Mouse (Mus musculus) left cerebral cortex, postnatal 36 days (tissue): ENCODE data around the gene Cald1. TPM values are rescaled to one million over a fixed set of nuclear protein-coding genes. Genes with fewer than 3 reads are reported as not detected.

ENCODE experiments used
- DNase-seq, 2 experiments: peaks; one replicate each; pipeline ENCODE4 v3.0.0; 2021 to 2022; ENCODE audit warnings: low spot score in 2 of 2, mixed read lengths in 1 of 2
- intact Hi-C: fragments of 180-260 bp; cut with DNase I; formaldehyde crosslinking; loops from one replicate; pipeline ENCODE4 v1.15.1; 2025
- total RNA-seq, 2 experiments: library from RNA; stranded (reverse); gene quantifications; 2 replicates each; pipeline ENCODE4 v1.2.3; 2021

Gene Cald1
- total RNA-seq, 2 experiments from 2014 or later: 23.6 to 25.6 TPM

DNA sequence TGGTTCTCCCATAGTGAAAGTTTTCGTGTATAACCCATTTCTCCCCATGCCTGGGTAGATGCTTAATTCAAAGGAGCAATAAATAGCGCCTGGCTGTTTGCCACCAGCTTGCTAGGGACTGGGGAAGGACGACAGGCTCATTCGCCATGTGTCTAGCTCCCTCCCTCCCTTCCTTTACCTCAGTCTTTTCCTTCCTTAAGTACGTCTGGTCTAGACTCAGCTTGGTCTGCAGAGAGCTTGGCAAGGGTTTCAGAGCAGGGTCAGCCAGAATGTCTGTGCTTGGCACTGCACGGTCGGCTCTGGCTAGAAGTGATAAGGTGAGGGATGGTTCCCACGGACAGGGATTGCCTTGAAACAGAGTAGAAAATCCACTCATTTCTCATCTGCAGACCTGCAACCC lies 62.4 kb downstream of the Cald1 start:
- no peak for DNase-seq
- intact Hi-C loops: no loop called here

DNA sequence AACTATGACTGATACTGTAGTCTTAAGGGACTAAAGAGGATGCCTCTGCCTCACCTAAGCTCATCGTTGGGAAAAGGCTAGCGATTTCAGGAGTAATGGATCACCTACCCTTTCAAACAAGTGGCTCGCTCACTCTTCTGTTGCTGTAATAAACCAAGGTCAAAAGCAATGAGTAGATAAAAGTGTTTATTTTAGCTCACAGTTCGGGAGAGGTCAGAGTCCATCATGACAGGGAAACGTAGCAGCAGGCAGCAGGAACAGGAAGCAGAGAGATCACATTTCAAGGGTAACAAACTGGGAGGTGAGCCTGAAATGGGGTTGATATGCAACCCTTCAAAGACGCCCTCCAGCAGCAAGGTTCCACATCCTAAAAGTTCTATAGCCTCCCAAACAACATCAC lies 64.3 kb downstream of the Cald1 start:
- intact Hi-C loops: no loop called here
- no peak for DNase-seq

DNA sequence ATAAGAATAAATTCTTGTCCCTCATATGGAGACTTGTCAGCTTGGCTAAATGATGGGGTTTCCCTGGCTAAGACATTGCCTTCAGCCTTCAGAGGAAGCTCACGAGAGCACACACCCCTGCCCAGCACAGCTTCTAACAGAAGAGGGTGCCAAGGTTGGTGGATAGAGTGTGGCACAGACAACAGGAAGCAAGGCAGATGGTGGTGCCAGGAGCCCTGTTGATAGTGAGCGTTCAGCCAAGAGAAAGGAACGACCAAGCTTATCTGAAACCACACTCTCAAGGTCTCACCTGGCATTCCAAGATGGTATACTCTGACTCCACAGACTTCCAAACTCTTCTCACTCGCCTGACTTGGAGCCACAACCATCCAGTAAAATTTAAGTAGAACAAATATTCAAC lies 66.0 kb downstream of the Cald1 start:
- intact Hi-C loops: no loop called here
- no peak for DNase-seq

DNA sequence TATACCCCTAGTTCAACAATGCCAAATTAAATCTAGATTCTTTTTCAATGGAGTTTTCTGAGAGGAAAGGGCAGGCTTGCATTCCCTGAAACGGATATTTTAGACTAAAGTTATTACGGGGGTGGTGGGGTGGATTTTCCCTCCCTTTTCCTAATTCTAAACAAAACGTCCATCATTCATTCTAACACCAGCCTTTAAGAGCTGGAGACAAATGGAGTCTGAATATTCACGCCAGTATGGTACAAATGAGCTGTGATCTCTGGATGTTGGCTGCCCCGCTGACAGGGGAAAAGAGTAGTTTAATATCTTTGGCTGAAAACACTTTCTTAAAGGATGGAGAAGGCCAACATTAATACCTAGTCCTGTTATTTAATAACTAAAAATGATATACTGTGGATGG lies 66.4 kb downstream of the Cald1 start:
- intact Hi-C loops: no loop called here
- DNase-seq: no peak

DNA sequence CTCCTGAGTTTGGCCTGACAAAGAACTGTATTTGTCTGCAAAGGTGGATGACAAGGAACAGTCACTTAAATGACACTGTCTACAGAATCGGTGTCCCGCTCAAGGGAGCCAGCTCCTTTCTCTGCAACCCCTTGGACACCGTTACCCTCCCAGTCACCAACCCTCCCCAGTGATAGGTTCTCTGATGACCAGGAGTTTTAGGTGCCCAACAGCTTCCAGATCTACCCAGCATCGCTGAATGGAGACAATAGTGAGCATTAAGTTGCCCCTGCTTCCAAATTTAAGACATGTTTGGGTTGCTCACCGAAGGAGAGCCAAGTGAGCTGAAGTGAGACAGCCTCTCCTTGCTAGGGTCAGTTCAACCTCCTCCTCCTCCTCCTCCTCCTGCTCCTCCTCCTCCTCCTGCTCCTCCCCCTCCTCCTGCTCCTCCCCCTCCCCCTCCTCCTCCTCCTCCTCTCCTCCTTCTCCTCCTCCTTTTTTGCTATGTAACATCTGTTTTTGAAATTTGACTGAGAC lies 70.5 kb downstream of the Cald1 start:
- DNase-seq: no peak
- intact Hi-C loops: no loop called here

DNA sequence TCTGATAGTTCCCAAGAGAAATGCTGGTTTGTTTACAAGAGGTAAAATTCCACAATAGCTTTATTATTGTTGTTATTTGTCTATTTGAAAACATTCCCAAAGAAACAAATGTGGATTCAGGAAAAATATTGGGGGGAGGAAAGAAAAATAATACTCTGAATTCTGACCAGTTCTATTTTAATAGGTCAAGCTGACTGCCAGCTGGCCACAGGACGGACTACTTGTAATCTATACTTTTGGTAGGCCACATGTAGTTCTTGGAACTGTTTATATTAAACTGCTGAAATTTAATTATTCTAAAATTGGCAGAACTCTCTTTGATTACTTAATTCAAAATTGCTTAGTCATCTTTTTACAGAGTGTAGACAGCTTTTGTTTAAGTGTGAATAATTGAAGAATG lies 73.1 kb downstream of the Cald1 start:
- intact Hi-C loops: no loop called here
- DNase-seq: no peak

DNA sequence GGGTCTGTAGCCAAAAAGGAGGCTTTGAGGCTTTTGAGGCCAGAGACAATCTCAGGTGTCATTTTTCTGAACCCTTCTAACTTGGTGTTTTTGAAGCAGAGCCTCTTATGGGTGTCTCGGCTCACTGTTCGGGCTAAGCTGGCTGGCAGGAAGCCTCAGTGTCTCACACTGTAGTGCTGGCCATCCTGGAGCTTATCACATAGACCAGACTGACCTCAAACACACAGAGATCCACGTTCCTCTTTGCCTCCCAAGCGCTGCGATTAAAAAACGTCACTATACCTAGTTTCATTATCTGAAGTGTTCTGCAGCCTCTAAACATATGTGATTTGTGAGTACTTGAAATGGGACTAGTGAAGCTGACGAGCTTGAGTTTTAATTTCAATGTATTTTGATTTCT lies 76.1 kb downstream of the Cald1 start:
- intact Hi-C loops: no loop called here
- DNase-seq: no peak

DNA sequence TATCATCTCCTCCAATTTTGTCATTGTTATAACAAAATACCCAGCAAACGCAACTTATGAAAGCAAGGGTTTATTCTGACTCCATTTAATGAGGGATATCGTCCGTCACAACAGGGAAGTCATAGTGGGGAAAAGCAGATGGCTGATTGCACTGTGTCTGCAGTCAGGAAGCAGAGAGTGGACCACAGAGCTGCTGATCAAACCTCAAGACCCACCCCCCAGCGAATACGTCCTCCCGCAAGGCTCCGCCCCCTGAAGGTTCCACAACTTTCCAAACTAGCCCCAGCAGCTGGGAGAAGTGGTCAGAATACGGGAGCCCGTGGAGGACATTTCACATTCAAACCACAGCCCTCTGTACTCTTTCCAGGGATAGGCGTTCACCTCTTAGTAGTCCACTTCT lies 76.6 kb downstream of the Cald1 start:
- DNase-seq: no peak
- intact Hi-C loops: no loop called here

DNA sequence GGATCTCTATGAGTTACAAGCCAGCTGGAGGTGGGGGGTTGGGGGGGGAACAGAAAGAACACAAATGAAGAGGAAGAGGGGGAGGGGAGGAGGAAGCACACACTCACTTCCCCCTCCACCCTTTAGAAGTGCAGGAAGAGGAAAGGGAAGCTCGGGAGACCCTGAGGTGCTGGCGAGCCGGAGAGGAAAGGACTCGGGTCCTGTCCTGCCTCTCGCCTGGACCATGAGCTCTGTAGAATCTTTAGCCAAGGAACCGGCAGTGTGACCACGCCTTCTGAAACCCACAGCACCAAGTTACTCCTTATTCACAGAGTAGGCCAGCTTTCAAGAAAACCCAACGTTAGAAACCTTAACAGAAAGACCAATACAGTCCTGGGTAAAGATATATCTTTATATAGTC lies 83.8 kb downstream of the Cald1 start:
- intact Hi-C loops: no loop called here
- DNase-seq: no peak

DNA sequence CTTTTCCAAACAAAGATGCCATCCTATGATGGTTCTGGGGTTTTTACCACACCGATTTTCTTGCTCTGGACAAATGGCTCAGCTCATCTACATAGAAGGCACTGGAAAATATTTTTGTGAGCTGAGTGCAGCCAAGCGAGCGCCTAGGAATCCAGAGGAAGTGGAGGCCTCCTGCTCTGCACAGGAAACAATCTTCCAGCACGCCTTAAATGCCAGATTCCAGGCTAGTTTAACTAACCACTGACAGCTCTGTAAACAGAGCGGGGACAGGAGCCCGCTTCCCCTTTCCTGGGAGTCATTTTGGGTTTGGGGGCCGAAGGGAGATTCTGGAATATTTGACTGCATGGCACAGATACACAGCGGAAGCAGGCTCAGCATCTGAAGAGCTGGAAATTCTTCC lies 86.6 kb downstream of the Cald1 start:
- intact Hi-C loops: no loop called here
- DNase-seq: no peak

DNA sequence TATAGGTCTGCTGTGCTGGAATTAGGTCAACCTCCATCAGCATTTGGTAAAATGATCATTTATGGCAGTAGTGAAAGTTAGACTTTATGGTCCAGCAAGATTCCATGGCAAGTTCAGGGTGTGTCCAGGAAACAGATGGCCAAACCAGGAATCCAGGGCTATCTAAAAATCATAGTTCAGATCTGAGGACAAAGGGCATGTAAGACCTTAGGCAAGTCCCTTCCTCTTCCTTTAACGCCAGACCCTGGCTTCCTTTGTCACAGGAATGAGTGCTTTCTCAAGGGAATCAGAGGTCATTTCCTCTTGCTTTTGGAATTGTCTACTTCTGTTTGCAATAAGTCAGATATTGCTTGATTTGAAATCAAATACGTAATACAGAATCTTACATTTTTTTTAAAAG lies 90.7 kb downstream of the Cald1 start:
- DNase-seq: no peak
- intact Hi-C loops: no loop called here

DNA sequence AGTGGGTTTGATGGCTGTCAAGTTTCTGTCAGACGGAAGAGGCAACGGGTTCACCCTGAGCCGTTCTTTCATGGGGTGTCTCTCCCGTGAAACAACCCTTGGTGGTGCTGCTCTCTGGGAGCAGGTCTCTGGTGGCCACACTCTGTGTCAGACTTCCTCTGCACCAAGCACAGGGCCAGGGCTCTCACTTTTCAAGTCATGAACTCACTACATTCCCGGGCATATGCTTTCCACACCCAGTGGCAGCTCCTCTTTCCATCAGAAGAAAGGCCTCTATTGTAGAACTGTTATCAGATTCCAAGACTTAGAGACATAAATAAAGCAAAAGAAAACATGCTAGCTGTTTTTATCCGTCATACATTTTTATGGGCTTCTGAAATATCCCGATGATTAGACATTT lies 93.1 kb downstream of the Cald1 start:
- intact Hi-C loops: no loop called here
- DNase-seq: no peak

DNA sequence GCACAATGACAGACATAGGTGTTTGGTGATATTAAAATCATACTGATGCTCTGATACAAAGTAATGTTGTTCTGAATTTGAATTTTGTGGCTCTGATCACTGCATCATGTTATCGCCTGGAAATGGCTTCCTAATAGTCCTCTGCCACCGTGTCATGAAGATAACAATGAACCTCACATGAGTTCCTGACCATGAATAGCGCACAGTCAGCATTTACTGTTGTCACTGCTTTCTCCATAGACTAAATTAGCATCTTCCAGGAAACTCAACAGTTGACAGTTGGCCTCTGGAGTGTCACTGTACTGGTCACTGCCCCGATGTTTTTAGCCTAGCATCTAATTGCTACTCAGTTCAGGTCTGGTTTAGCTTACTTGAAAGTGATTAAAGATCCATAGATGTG lies 95.8 kb downstream of the Cald1 start:
- intact Hi-C loops: no loop called here
- no peak for DNase-seq

DNA sequence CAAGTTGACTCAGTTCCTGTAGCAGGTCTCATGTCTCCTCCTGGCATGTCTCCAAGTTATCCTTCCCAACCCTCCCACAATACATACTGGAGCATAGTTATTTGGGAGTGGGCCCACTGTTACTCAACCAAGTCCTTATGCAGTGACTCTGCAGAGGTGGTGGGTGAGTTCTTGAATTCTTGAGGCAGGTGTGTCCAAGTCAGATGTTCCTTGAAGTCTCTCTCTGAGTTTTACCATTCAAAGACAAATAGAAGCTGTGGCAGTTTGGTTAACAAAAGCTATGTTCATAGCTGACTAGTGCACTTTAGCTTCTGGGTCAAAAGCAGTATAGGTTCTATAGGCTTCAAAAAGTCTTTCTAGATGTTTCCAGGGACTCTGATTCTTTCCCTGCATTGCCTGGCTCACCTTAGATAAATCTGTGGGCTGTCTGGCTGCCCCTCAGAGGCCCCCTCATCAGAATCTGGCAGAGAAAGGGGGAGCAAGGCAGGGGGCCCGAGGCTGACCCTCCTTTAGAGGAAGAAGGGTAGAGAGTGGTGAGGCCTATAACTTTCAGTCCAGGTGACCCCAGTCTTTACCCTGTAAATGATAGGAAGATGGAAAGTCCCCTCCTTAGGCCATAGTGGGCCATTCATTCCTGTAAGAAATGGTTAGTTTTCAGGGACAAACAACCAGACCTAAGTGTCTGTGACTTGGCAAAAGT lies 105.3 kb downstream of the Cald1 start:
- intact Hi-C loops: no loop called here
- no peak for DNase-seq

DNA sequence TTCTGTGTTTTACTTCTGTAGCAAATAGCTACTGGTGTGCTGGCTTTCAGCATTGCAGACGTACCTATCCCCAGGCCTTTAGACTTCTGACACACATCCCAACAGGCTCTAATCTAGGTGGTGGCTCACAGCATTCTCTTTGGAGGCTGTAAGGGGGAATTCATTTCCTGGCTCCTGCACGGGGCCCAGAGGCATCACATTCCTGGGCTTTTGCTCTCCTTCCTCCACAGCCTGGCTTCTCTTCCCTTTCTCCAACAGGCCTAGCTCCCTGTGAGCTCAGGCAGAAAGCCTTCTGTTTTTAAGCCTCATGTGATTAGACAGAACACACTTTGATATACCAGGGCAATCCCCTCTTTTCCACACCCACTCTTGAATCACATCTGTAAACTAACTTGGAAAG lies 109.2 kb downstream of the Cald1 start:
- intact Hi-C loops: no loop called here
- no peak for DNase-seq

DNA sequence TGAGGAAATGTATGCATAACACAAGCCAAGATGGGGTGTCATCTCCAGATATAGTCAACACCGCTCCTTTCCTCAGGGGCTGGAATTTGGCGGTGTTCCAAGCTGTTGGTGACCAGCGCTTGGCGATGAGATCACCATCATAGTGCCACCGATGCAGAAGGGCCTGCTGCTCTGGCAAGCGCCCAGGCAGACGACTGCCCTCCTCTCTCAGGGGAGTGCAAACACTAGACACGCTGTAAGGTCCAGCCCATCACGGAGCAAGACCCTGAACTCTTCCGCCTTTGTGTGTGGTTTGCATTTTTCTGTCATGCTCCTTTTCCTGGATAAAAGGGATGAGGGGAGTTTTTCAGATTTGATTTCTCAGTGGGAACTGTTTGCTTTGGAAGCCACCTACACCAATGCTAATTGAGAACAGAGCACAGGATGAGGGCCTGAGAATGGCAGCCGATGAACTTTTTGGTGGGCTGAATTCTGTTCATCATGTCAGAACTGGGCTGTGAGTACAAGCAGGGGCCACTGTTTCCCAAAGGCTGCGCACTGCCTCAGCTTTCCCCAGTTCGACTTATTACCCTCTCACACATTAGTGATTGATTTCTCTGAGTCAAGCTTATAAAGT lies 110.5 kb downstream of the Cald1 start:
- intact Hi-C loops: no loop called here
- DNase-seq: no peak

DNA sequence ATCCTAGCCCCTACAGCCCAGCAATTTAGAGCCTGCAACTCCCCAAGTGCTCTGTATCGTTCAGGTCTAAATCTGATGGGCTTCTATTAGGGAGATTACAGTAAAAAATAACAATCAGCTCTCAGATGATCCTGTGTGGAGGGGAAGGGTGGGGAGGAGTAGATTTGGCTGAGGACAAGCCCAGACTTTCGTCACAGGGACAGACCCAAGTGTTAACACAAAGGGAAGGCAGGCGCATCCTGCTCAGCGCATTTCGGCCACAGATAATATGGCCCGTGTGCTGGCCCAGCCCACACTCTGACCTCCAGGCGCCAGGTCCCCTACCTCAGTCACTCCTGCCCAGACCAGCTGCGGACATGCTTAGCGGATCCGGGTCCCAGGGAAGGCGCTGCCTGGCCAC lies 111.0 kb downstream of the Cald1 start:
- intact Hi-C loops: no loop called here
- peak; percentile 13 to 34 for DNase-seq

DNA sequence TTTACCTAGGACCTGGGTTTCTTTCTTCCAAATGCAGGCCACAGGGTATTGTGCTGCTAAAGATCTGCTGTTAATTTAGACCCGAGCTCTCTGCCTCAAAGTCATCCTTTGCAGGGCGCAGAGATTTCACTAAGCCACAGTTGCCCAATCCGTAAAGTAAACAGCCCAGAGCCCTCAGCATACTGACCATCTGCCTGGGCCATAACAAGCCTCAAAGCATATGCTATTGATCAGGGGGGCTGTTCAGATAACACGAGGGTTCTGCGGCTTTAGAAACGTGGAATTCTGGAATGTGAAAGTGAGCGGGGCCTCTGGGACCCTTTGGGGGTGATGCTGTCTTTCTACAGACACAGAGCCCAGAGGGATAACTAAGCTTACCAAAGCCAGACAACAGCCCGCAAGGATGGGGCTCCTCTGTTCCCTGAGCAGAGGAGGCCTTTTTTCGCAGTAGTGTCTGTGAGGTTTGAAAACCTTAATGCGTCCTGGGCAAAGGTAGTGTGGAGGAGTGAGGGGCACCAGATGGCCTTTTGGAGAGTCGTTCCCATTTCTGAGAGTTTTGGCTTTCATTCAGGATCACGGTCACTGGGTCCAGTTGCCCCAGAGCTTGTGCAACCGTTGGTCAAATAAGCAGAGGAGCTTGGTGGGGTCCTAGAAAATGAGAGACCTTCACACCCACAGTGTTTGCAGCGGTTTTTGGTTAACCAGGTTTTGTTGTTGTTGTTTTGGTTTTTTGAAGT lies 111.8 kb downstream of the Cald1 start:
- intact Hi-C loops: no loop called here
- no peak for DNase-seq

DNA sequence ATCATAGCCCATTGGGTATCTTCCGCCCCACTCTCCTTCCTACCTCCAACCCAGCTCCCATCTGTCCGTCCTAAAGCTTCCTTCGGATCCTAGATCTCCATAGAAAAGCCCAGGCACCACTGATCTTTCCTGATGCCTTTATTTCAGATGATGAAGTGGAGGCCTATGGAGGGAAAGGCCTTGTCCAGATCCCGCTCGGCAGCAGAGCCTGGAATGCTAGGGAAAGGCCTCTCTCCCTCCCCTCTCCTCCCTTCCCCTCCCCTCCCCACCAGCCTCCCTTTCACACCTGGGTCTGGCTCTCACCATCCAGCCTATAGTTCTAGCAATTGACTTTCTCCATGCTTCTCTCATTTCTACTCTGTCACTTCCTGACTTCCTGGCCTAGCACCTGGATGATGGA lies 112.5 kb downstream of the Cald1 start:
- intact Hi-C loops: no loop called here
- DNase-seq: no peak

DNA sequence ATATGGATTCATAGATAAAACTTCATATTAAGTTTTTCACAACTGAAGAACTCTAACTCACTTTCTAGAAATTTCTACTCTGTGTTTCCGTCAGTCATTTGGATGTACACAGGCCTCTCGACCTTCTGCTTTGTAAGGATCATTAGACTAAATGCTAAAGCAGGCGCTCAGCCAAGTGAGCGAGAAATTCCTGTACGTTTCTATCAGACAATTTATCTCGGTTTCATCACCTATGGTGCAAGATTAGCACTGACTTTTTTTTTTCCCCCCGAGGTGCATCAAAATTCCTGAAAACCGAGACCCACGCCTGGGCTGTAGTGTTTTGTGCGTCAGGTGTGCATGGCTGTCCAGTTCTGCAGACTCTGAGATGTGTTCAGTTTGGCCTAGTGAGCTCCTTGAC lies 113.3 kb downstream of the Cald1 start:
- intact Hi-C loops: no loop called here
- no peak for DNase-seq

DNA sequence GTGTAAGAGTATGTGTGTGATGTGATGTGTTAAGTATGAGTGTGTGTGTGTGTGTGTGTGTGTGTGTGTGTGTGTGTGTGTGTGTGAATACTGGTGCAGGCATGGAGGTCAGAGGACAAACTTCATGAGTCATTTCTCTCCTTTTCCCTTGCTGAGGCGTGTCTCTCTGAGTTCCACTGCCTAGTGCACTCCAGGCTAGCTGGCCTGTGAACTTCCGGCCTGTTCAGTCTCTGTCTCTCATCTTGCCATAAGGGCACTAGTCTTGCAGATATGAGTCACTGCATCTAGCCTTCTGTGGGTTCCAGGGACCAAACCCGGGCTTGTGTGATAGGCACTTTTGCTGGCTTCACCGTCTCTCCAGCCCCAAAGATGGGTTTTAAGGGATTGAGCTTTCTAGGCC lies 114.9 kb downstream of the Cald1 start:
- intact Hi-C loops: no loop called here

More for the DNA sequence above, 114.9 kb downstream of the Cald1 start:
- no peak for DNase-seq
